9 mouse cellular contexts compared by ENCODE assay signal in the genomic region with DNA sequence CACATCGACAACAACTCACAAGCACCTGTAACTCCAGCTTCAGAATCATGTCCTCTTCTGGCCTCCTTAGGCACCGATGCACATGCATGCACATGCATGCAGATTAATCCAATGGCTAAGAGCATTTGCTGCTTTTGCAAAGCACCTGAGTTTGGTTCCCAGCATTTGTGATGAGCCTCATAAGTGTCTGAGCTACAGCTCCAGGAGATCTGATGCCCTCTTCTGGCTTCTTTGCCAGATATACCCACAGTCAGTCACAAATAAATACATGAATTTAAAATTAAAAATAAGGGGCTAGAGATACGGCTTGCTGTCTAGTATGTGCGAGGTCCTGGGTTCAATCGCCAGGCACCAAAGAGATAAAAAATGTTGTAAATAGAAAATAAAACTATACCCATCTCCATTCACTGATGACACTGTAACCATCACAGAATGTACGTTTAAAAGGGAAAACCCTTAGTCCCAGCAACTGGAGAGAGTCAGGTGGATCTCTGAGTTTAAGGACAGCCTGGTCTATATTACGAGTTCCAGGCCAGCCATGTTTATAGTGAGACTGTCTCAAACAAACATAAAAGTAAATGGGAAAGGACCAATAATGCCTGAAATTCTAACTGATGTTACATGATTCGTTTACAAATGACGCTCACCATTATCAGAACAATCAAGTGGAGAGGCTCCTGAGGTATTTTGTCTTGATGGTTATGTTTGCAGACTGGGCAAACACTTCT. TPM values are rescaled to one million over a fixed set of nuclear protein-coding genes. Genes with fewer than 3 reads are reported as not detected.
DNase-seq lines count a peak whose midpoint lies in the region; ATAC-seq and TF ChIP-seq lines count a peak whose summit lies in the region.
"Had no signal": no experiment of that assay in that cellular context is flagged by ENCODE, and none has a peak within 500 bp of the region (broad histone marks: within the 10 kb centered on the region; RNA-seq: fewer than 3 reads in every experiment).

No protein-coding gene starts in this region.

- no peaks in the 10 kb centered on the region for H3K36me3 ChIP-seq in heart, embryonic 15.5 days
- no peaks in the 10 kb centered on the region for H3K36me3 ChIP-seq in hindbrain, embryonic 13.5 days
- no peaks in the 10 kb centered on the region for H3K36me3 ChIP-seq in midbrain, embryonic 14.5 days (ENCODE audit: control insufficient read depth, insufficient read depth, low read length)

- H3K4me2 ChIP-seq in heart, embryonic 15.5 days, result peak overlapping the region; percentile 67
- H3K4me2 ChIP-seq in hindbrain, embryonic 13.5 days, result peak overlapping the region; percentile 69
- H3K4me2 ChIP-seq in midbrain, embryonic 14.5 days (ENCODE audit: low read length), result peak overlapping the region; percentile 77

- intact Hi-C loops in heart, postnatal 36 days (cut with DNase I), result loop anchor here (5.0 kb wide), 1 partner anchor 65 kb away; no protein-coding TSS in a partner anchor

- no peaks in the 10 kb centered on the region for H3K9me3 ChIP-seq in heart, embryonic 15.5 days (replicated peaks)
- H3K9me3 ChIP-seq in hindbrain, embryonic 13.5 days, result no peaks in the 10 kb centered on the region
- no peaks in the 10 kb centered on the region for H3K9me3 ChIP-seq in midbrain, embryonic 14.5 days (ENCODE audit: control insufficient read depth, low read length)

- ATAC-seq in heart, embryonic 15.5 days (replicated peaks; ENCODE audit: insufficient number of reproducible peaks, insufficient read depth, low FRiP score, low read depth), result no peak
- no peak for ATAC-seq in hindbrain, embryonic 13.5 days (ENCODE audit: low FRiP score)
- no peak for ATAC-seq in midbrain, embryonic 14.5 days (ENCODE audit: low FRiP score, low TSS enrichment)
- ATAC-seq in activated CD4-positive, CD25-positive, alpha-beta regulatory T cell, adult 4 months, result no peak
- ATAC-seq: Patski had no signal

- 53% methylated on average over 9 of the region's 9 CpGs for WGBS in heart, embryonic 15.5 days
- 36% methylated on average over 9 of the region's 9 CpGs for WGBS in hindbrain, embryonic 13.5 days
- WGBS in midbrain, embryonic 14.5 days, result 36% methylated on average over 9 of the region's 9 CpGs

- H3K4me1 ChIP-seq in heart, embryonic 15.5 days (replicated peaks), result peaks cover 21% of the 10 kb centered on the region
- H3K4me1 ChIP-seq in bone marrow macrophage, adult 2 months (ENCODE audit: control insufficient read depth, insufficient read depth, low read length), result peaks cover 7% of the 10 kb centered on the region
- H3K4me1 ChIP-seq in hindbrain, embryonic 13.5 days (replicated peaks), result peaks cover 51% of the 10 kb centered on the region
- peaks cover 46% of the 10 kb centered on the region for H3K4me1 ChIP-seq in midbrain, embryonic 14.5 days (ENCODE audit: control insufficient read depth, insufficient read depth, low read length)

- DNase-seq in heart, postnatal 36 days, result no peak
- DNase-seq in midbrain, embryonic 14.5 days, result peak; percentile 66
- DNase-seq in cerebellum, postnatal 14 days, result no peak
- DNase-seq in ovary, postnatal 10 days (ENCODE audit: low spot score), result no peak

- TF ChIP-seq POLR2A in bone marrow macrophage, adult 2 months (IDR thresholded peaks at IDR 0.05; ENCODE audit: borderline replicate concordance, low read depth, low read length), result no peak

- H3K27me3 ChIP-seq in heart, embryonic 15.5 days, result no peaks in the 10 kb centered on the region
- no peaks in the 10 kb centered on the region for H3K27me3 ChIP-seq in hindbrain, embryonic 13.5 days
- H3K27me3 ChIP-seq in midbrain, embryonic 14.5 days (ENCODE audit: control insufficient read depth, insufficient read depth, low read length), result no peaks in the 10 kb centered on the region
- H3K27me3 ChIP-seq: Patski had no signal

- TF ChIP-seq CTCF in bone marrow macrophage, adult 2 months (IDR thresholded peaks at IDR 0.05; ENCODE audit: low read depth, low read length), result no peak

- no peak overlapping the region for H3K27ac ChIP-seq in heart, embryonic 15.5 days
- H3K27ac ChIP-seq in bone marrow macrophage, adult 2 months (ENCODE audit: insufficient read depth, low read depth, low read length), result no peak overlapping the region
- H3K27ac ChIP-seq in hindbrain, embryonic 13.5 days, result peak overlapping the region; percentile 100
- peak overlapping the region; percentile 99 for H3K27ac ChIP-seq in midbrain, embryonic 14.5 days (replicated peaks; ENCODE audit: low read depth, low read length)

- peak overlapping the region; percentile 93; the same call in 1 of the 2 replicates for H3K9ac ChIP-seq in heart, embryonic 15.5 days
- H3K9ac ChIP-seq in hindbrain, embryonic 13.5 days, result peak overlapping the region; percentile 100
- peak overlapping the region; percentile 100 for H3K9ac ChIP-seq in midbrain, embryonic 14.5 days (replicated peaks; ENCODE audit: low read length)

- H3K4me3 ChIP-seq in heart, embryonic 15.5 days, result peak overlapping the region; percentile 85
- peak overlapping the region; percentile 67 for H3K4me3 ChIP-seq in bone marrow macrophage, adult 2 months (ENCODE audit: insufficient read depth, low read length)
- peak overlapping the region; percentile 96 for H3K4me3 ChIP-seq in hindbrain, embryonic 13.5 days
- peak overlapping the region; percentile 99 for H3K4me3 ChIP-seq in midbrain, embryonic 14.5 days (replicated peaks; ENCODE audit: low read depth, low read length)

RNA-seq across cellular contexts. Expression of a gene that starts 1.7 kb away (rescaled TPM):
- 24.1 and 25.5 TPM in 2 replicates for polyA plus RNA-seq in heart, embryonic 15.5 days (2015; fragmentation: Nextera tagmentation; extraction: Ambion mirVana)
- total RNA-seq in heart, postnatal 36 days (2021), result 10 to 100 TPM; 17.2 to 23.0 TPM
- 49.4 and 51.3 TPM in 2 replicates for polyA plus RNA-seq in bone marrow macrophage, adult 2 months (2012; ENCODE audit: insufficient read depth, insufficient read length, missing spikeins)
- 211 and 214 TPM in 2 replicates for polyA plus RNA-seq in hindbrain, embryonic 13.5 days (2015; fragmentation: Nextera tagmentation; extraction: Ambion mirVana)
- polyA plus RNA-seq in midbrain, embryonic 14.5 days (2014; fragmentation: Nextera tagmentation; extraction: Ambion mirVana), result 277 and 289 TPM in 2 replicates
- polyA plus RNA-seq in activated CD4-positive, CD25-positive, alpha-beta regulatory T cell, adult 4 months (2017; shearing (Covaris generic)), result under 1 TPM in 1 of 2 experiments, not detected in 1; 0.08 TPM

Comparison
In these comparisons a context has a peak if more than half of its experiments do, and no peak if none do; other contexts are left out.
1. H3K27ac ChIP-seq: peak in hindbrain, embryonic 13.5 days (single experiment) and midbrain, embryonic 14.5 days (single experiment); none in heart, embryonic 15.5 days (single experiment) and bone marrow macrophage, adult 2 months (single experiment).
2. RNA of a gene that starts 1.7 kb away (polyA plus RNA-seq): 277 to 289 TPM in midbrain, embryonic 14.5 days, 211 to 214 TPM in hindbrain, embryonic 13.5 days, 49.4 to 51.3 TPM in bone marrow macrophage, adult 2 months and 24.1 to 25.5 TPM in heart, embryonic 15.5 days; 0.08 TPM in activated CD4-positive, CD25-positive, alpha-beta regulatory T cell, adult 4 months; every median in the first group is over 10 times any median in the second.
3. Peak in every context shown above with its lines, with median percentiles within 50 percentile points of each other: H3K4me2 ChIP-seq, H3K4me3 ChIP-seq and H3K9ac ChIP-seq.